Mouse (Mus musculus): ENCODE data around the gene Dnah12.

GRCm38 (mm10) chr14:26764827-26765226, 71.8 kb downstream of the Dnah12 start:
- TF ChIP-seq POLR2A (IDR thresholded peaks at IDR 0.05; ENCODE audit: insufficient read depth, low read depth, low read length) (no peak), CTCF (IDR thresholded peaks at IDR 0.05) (no peak)
